Mouse (Mus musculus) myocyte (in vitro differentiated cells): ENCODE measurements at regions not wholly inside any gene's neighbourhood (a gene's known extent, or its start where the extent isn't known, plus 50 kb on each side); places are given as distances from the start of the nearest gene placed in this dataset.

ENCODE experiments used
- E2F4 ChIP-seq: IDR thresholded peaks from one replicate; pipeline ENCODE4 v1.6.1; 2011; ENCODE audit warnings: mild to moderate bottlenecking, control low read depth, moderate library complexity; ENCODE audit not compliant: insufficient read depth
- MAX ChIP-seq: IDR thresholded peaks from one replicate; pipeline ENCODE4 v1.6.1; 2011; ENCODE audit warnings: low read depth, mild to moderate bottlenecking, control low read depth
- MYOG ChIP-seq, 3 experiments: IDR thresholded peaks; one replicate each; pipeline ENCODE4 v1.6.1; 2011; ENCODE audit warnings: control low read depth in 2 of 3, low read depth in 2 of 3, mild to moderate bottlenecking in 2 of 3; ENCODE audit not compliant: insufficient read length in 2 of 3, control insufficient read depth in 1 of 3, insufficient read depth in 1 of 3
- POLR2A ChIP-seq: IDR thresholded peaks from one replicate; pipeline ENCODE4 v1.6.1; 2011; ENCODE audit warnings: low read depth, mild to moderate bottlenecking, control low read depth, moderate library complexity; ENCODE audit not compliant: insufficient read length
- POLR2AphosphoS2 ChIP-seq: IDR thresholded peaks from one replicate; pipeline ENCODE4 v1.6.1; 2011; ENCODE audit warnings: low read depth, control low read depth; ENCODE audit not compliant: insufficient read length
- SRF ChIP-seq: IDR thresholded peaks from one replicate; pipeline ENCODE4 v1.6.1; 2011; ENCODE audit warnings: low read depth; ENCODE audit not compliant: control insufficient read depth, insufficient read length
- USF1 ChIP-seq: IDR thresholded peaks from one replicate; pipeline ENCODE4 v1.6.1; 2011; ENCODE audit warnings: low read depth, mild to moderate bottlenecking, control low read depth, moderate library complexity

DNA sequence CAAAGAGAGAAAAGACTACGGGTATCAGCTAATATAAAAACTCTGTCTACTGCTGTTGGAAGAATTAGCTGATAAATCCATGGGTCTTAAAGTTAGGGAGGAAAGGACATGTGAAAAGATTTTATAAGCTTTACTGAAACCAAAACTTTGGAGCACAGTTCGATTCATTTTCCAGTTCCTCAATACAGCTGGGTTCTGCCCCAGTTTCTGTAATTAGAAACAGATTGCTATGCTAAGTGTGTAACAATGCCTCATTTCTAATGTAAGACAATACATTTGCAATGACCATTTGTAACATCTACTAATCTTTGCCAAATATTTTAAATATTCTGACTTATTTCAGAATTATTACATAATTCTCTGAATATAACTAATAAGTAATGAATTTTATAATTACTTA is 255.4 kb downstream of the Usp25 start:
- TF ChIP-seq POLR2AphosphoS2 (no peak), MYOG (IDR thresholded peaks at IDR 0.05; ENCODE audit: control insufficient read depth in 1 of 3, insufficient read depth in 1 of 3, insufficient read length in 2 of 3, low read depth in 2 of 3) (no peak), MAX (no peak), SRF (no peak), POLR2A (no peak), USF1 (no peak), E2F4 (no peak)
